Mouse (Mus musculus) E14TG2a.4 (cell line): ENCODE results near the gene Mcoln2.

Source experiments
- CTCF ChIP-seq: conservative IDR thresholded peaks from 2 replicates; pipeline ENCODE4 v1.5.1; 2014; ENCODE audit warnings: low read length
- POU5F1 ChIP-seq: IDR thresholded peaks from 2 replicates; pipeline ENCODE4 v1.6.1; 2014; ENCODE audit warnings: low read length, borderline replicate concordance

DNA sequence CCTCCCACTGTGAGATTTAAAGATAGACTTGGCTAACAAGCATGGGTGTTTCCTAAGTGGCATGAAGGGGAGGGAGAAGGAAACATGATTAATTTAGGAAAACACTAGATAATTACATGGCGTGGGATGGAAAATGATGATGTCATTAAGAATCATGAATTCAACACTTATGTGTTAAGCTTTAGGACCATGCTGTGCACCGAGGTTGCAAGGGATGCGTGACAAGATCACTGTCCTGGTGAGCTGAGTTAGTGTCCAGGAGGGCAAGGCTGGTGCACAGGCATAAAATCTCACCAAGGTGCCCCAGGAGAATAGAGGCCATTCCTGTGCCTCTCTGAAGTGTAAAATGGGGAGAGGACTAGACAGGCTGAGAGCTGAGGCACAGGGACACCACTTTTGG, 49.9 kb downstream of the Mcoln2 start:
- TF ChIP-seq CTCF = no peak
- no peak for TF ChIP-seq POU5F1
